Mouse (Mus musculus): ENCODE data around the gene Wnt10b.

Wnt10b gene

DNA sequence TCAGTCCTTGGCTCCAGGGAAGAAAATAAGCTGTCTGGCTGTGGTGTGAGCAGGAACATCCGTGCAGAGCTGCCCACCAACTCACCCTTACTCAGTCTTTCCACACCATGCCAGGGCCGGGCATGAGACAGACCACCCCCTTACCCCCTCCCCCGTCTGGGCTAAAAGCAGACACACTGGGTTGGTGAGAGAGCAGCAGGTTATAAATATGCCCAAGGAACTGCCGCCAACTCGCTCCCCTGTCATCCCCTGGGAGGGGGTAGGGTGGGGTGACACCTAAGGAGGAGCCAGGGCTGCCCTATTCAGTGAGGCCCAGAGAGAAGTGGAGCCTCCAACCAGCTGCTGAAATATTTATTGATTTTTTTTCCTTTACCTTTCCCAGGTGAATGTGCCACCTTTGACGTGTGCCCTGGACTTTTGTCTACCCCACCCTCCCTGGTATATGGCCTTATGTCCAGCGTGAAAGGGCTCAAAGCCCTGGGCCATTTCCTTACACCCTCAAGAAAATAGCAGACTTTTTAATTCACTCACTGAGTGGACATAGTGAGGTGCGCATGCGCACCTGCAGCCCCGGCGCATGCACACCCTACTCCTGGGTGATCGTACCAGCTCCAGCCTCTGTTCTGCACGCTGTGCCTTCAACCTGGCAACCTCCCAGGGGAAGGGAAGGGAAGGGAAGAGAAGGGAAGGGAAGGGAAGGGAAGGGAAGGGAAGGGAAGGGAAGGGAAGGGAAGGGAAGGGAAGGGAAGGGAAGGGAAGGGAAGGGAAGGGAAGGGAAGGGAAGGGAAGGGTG is 19.0 kb upstream of the Wnt10b start:
- no peak for DNase-seq (ENCODE audit: low spot score in 2 of 2)

DNA sequence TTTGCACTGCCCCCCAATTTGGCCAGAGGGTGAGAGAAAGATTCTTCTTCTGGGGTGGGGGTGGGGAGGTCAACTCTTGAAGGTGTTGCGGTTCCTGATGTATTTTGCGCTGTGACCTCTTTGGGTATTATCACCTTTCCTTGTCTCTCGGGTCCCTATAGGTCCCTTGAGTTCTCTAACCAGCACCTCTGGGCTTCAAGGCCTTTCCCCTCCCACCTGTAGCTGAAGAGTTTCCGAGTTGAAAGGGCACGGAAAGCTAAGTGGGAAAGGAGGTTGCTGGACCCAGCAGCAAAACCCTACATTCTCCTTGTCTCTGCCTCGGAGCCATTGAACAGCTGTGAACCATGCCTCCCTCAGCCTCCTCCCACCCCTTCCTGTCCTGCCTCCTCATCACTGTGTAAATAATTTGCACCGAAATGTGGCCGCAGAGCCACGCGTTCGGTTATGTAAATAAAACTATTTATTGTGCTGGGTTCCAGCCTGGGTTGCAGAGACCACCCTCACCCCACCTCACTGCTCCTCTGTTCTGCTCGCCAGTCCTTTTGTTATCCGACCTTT is 15.3 kb upstream of the Wnt10b start:
- DNase-seq (ENCODE audit: low spot score in 2 of 2): no peak

DNA sequence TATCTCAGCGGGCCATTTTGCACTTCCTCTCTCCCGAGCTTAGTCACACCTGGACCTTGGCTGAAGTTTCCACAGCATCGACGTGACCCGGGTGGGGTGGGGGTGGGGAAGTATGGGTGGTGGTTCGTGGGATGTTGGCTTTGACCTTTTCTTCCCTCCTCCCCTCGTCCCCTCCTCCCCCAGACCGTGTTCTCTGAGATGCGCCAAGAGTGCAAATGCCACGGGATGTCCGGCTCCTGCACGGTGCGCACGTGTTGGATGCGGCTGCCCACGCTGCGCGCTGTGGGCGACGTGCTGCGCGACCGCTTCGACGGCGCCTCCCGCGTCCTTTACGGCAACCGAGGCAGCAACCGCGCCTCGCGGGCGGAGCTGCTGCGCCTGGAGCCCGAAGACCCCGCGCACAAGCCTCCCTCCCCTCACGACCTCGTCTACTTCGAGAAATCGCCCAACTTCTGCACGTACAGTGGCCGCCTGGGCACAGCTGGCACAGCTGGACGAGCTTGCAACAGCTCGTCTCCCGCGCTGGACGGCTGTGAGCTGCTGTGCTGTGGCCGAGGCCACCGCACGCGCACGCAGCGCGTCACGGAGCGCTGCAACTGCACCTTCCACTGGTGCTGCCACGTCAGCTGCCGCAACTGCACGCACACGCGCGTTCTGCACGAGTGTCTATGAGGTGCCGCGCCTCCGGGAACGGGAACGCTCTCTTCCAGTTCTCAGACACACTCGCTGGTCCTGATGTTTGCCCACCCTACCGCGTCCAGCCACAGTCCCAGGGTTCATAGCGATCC is 14.5 kb upstream of the Wnt10b start:
- no peak for DNase-seq (ENCODE audit: low spot score in 2 of 2)

DNA sequence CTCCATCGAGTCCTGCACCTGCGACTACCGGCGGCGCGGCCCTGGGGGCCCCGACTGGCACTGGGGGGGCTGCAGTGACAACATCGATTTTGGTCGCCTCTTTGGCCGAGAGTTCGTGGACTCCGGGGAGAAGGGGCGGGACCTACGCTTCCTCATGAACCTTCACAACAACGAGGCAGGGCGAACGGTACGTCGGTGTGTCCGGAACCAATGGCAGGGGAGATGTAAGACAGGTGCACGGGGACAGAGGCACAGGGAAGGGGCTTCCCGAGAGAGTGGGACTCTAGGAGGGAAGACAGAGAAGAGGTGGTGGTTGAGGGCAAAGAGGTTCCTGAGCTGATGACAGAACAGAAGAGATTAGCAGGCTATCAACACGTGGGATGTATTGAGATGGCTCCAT is 13.8 kb upstream of the Wnt10b start:
- no peak for DNase-seq (ENCODE audit: low spot score in 2 of 2)

DNA sequence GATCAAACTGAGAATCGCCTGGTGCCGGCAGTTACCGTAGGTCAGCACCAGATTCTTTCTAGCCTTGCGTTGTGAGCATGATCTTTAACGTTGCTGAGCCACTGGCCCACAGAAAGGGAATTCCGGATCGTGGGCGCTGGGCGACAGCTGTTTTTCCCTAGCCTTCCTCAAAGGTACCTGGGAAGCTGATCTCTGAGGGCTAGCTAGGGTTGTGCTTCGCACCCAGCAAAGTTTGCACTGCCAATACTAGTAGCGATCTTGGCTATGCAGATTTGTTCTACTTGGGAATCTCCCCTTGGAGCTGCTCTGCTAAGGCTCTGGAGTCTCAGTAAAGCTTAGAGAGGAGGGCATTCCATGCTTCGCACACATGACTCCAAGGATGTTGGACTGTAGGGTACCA is 13.3 kb upstream of the Wnt10b start:
- DNase-seq (ENCODE audit: low spot score in 2 of 2): no peak

DNA sequence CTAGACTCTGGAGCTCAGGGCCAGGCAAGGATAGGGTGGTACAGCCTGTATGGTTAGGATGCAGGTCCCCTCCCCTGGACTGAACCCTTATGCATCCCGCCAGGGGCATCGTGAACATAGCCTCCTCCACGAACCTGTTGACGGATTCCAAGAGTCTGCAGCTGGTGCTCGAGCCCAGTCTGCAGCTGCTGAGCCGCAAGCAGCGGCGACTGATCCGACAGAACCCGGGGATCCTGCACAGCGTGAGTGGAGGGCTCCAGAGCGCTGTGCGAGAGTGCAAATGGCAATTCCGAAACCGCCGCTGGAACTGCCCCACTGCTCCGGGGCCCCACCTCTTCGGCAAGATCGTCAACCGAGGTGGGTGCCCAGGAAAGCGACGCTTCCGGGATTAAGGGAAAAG is 12.8 kb upstream of the Wnt10b start:
- DNase-seq (ENCODE audit: low spot score in 2 of 2): no peak

DNA sequence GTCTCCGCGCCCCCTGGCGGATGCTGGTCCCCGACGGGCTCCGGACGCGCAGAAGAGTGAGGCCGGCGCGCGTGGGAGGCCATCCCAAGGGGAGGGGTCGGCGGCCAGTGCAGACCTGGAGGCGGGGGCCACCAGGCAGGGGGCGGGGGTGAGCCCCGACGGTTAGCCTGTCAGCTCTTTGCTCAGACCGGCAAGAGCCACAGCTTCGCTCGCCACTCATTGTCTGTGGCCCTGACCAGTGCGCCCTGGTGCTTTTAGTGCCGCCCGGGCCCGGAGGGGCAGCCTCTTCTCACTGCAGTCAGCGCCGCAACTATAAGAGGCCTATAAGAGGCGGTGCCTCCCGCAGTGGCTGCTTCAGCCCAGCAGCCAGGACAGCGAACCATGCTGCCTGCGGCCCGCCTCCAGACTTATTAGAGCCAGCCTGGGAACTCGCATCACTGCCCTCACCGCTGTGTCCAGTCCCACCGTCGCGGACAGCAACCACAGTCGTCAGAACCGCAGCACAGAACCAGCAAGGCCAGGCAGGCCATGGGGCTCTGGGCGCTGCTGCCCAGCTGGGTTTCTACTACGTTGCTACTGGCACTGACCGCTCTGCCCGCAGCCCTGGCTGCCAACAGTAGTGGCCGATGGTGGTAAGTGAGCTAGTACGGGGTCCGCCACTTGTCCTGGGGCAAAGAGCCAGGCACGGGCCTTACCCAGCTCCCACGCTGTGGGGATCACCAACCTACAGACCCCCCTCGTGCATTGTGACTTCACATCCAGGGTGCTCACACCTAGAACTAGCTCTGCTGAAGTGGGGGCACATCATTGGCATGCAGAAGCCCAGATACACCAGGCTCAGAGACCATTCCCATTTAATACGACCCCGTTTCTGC is 11.9 kb upstream of the Wnt10b start, which contains the start of gene Wnt1:
TSS of gene Wnt1 (plus strand) at position 197 of the 875 bp plus-strand sequence.
- no peak for DNase-seq (ENCODE audit: low spot score in 2 of 2)

DNA sequence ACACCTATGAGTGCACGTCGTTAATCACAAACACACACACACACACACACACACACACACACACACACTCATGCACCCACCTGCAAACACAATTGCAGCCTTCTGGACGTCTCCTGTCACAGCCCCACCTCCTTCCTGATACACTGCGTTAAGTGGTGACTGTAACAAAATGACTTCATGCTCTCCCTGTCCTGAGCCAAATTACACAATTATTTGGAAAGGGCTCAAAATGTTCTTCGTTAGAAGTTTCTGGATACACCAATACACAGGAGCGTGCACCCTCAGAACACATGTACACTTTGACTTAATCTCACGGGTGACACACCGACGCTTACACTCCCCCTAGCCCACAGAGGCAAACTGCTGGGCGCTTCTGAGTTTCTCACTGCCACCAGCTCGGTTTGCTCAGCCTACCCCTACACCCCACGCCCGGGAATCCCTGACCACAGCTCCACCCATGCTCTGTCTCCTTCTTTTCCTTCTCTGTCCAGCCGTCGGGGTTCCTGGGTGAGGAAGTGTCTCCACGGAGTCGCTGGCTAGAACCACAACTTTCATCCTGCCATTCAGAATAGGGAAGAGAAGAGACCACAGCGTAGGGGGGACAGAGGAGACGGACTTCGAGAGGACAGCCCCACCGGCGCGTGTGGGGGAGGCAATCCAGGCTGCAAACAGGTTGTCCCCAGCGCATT is 11.2 kb upstream of the Wnt10b start:
- no peak for DNase-seq (ENCODE audit: low spot score in 2 of 2)

DNA sequence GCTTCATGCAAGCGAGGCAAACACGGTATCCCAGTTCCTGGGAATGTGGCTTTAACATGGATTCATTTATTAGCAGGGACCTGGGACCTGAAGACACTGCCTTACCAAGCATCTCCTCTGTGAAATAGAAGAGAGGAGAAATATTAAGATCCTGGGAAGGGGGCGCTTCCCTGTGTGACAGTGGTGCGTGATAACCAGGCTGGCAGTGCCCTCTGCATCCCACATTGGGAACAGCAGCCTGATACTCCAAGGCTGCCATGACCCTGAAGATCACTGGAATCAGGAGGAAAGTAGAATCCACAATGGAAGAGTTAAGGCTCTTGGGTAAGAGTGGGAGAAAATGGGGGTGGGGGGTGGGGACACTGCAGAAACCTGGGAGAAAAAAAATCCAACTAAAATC is 10.0 kb upstream of the Wnt10b start:
- DNase-seq (ENCODE audit: low spot score in 2 of 2): no peak

DNA sequence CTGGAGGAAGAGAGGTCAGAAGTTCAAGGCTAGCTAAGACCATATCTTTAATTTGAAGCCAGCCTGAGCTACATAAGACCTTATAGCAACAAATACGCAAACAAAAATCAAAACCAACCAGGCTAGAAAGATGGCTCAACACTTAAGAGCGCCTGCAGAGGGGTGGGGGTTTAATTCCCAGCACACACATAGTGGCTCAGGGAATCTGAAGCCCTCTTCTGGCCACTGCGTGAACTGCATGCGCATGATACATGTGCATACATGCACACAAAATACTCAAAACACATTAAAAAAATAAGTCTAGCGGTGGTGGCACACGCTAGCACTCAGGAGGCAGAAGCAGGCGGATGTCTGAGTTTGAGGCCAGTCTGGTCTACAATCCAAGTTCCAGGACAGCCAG is 7.8 kb upstream of the Wnt10b start:
- DNase-seq (ENCODE audit: low spot score in 2 of 2): no peak

DNA sequence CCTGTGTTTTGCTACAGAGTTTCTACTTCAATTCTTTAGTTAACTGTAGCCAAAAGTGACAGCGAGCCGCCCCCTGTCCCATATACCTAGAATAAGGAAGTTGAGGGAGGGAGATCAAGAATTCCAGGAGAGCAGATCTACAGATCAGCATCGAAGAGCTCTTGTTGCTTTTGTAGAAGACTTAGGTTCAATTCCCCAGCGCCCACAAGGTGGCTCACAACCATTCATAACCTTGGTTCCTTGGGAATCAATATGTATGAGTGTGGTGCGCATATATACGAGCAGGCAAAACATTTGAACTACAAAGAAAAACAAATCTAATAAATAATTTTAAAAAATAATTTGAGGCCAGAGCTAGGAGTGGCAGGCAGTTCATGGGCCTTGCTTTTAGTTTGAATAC is 3.2 kb upstream of the Wnt10b start:
- no peak for DNase-seq (ENCODE audit: low spot score in 2 of 2)

DNA sequence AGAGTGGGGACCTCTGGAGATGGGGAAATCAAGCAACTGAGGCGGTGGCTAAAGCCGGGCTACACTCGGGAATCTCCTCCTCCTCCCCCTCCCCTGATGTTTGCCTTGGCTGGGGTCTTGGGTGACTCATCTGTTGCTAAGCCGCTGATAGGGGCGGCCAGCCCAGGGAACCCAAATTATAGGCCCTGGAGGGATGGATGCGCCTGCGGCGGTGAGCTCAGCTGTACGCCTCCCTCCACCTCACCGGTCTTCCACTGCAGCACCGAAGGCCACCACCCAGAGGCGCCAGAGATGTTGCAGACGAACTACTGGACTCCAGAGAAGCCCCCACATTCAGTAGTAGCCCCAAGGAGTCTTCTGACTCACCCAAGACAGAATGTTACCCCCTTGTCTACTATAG is 2.6 kb upstream of the Wnt10b start:
- DNase-seq (ENCODE audit: low spot score in 2 of 2): no peak

DNA sequence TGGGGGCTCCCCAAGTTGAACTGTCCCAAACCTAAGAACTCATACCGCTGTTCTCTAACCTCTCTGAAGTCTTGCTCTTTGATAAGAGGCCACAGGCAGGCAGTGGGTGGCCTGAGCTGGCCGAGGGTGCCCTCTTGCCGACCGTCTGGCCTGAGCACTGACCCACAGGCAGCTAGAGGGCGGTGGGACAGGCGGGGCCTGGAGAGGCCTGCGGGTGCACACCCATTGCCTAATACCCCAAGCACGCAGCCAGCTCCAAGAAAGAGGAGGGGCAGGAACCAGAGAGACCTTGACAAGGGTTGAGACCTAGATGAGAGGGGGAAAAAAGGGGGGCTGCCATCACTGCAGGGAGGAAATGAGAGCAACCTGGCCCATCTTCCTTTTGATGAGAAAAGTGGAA is 2.1 kb upstream of the Wnt10b start:
- no peak for DNase-seq (ENCODE audit: low spot score in 2 of 2)

DNA sequence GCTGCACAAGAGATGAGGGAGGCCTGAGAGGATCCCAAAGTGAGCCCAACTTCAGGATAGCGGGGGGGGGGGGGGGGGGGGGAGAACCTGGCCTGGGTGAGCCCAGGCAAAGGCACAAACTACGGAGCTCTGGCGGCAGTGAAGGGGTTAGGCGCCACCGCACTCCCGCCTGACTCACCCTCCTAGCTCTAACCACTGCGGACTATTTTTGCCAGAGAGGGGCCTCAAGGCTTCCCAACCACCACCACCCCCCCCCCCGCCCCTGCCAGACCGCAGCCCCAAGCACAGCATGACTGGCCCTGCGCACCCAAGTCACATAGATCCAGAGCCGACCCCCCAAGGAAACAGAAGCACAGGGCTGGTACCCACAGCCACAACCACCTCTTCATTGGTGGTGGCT is 856 bp upstream of the Wnt10b start:
- DNase-seq (ENCODE audit: low spot score in 2 of 2): no peak

DNA sequence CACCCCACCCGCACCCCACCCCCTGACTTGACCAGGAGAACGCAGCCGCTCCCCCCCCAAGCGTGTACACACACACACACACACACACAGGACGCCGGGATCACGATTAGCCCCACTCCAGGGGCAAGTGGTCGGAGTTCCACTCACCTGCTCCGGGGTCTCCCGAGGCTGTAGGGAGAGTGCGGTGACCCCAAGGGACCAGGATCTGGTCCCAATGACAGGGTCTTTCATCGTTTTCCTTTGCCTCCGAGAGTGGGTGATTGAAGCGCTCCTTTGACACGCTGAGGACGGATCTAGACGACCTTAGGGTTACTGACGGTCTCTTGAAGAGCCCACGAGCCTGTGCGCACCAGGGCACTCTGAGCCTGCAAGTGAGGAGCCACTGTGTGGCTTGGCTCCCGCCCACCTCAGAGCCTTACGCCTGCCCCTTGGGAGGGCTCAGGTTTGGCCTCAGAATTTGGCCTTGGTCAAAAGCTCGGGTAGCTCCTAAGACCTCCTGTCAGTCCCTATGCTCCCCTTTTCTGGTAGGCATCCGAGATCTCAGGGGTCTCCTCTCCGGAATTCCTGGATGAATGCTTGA is 331 bp upstream of the Wnt10b start:
- DNase-seq (ENCODE audit: low spot score in 2 of 2): no peak

DNA sequence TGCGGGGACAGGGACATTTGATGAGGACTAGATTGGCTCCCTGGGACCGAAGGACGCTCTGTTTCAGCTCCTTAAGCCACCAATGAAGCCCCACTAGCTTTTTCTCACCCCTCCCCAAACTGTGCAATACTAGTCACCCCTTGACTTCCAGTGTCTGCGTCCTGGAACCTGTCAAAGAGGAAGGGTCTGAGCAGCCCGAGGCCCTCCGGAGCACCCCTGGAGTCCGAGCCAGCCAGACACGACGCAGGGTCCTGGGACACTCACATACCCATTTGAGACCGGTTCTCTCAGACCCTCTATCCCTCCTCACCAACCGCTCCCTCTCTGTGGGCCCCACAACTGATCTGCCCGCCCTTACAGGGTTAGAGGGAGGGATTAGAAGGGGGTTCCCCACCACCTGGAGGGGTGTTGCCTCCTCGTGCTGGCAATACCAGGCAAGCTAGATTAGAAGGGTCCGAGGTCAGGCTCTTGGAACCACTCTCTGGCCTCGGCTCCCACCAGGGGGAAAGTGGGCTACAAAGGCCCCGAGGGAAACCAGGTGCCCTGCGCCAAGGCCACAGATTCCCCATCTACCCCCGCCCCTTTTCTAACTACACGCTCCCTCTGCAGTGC is 839 bp downstream of the Wnt10b start:
- no peak for DNase-seq (ENCODE audit: low spot score in 2 of 2)

DNA sequence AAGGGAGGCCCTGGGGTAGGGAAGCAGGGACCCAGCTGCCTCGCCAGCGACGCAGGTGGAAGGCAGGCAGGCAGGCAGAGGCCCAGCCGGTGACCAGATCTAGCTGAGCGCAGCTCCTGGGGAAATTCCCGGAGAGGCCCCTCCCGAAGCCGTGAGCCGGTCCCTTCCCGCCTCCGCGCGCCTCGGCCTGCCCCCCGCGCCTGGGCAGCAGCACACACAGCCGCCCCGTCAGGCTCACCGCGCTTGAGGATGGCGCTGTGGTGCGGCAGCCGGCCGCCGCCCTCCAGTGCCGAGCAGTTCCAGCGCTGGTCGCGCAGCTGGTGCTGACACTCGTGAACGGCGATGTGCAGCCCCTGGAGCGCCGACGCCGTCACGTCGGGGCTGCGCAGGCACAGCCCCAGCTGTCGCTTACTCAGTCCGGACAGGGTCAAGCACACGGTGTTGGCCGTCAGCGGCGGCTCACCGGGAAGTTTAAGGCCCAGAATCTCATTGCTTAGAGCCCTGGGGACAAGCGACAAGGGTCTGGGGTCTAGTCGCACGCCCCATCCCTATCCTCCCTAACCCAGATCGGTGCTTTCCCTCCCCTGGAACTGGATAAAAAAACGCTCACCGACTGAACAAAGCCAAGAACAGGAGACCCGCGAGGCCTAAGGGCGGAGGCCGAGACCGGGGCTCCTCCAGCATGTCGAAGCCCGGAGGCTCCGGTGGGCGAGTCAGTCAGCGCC is 1.5 kb downstream of the Wnt10b start:
- no peak for DNase-seq (ENCODE audit: low spot score in 2 of 2)

DNA sequence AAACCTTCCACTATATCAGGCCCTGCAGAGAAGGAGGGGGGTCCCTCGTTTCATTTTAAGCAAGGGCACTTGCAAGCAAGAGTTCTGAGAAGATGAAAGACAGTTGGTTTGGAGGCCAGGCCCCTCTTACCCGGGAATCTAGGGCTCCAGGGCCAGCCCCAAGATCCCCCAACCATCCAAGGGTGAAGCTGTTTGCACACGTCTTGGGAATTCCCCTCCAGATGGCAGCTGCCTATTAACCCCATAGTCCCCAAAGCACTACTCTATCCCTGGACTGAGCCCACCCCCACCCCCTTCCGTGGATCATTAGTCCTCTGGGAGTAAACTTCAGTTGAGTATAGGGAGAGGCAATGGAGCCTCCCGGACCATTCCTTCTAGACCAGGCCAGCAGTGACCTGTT is 2.4 kb downstream of the Wnt10b start:
- no peak for DNase-seq (ENCODE audit: low spot score in 2 of 2)

DNA sequence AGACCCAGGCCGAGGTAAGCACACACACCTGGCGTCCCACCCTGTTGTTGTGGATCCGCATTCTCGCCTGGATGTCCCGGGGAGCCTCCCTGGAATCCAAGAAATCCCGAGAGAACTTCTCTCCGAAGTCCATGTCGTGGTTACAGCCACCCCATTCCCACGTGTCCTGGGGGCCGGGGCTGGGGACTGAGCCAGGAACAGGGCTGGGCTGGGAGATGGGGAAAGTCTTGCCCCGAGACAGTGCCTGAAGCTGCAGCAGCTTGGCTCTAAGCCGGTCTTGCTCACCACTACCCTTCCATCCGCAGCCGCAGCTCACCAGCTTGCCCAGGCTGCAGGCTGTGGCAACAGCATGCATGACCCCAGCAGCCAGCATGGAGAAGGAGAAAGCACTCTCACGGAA is 3.9 kb downstream of the Wnt10b start:
- no peak for DNase-seq (ENCODE audit: low spot score in 2 of 2)
